Mouse (Mus musculus): ENCODE measurements around the gene Tom1l2.
A peak's percentile ranks its signal among the peaks of the same experiment; 100 is the strongest.

The Tom1l2 gene

DNA sequence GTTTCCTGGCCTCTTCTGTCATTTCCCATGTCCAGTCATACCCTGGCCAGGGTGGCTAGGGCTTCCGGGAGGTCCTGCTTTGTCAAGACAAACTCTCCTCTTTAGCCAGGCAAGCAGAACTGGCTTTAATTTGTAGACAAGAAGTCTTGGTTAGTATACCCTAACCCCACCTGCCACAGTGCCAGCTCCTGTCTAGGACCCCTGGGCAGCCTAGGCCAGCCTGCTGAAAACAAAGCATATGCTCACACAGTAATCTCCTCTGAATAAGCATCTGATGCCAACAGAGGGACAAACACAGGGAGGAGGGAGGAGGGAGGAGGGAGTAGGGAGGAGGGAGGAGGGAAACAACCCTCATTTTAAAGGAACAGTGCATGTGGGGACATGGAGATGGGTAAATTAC, 88.1 kb downstream of the Tom1l2 start:
- no peak for DNase-seq (ENCODE audit: low read depth, low spot score)

DNA sequence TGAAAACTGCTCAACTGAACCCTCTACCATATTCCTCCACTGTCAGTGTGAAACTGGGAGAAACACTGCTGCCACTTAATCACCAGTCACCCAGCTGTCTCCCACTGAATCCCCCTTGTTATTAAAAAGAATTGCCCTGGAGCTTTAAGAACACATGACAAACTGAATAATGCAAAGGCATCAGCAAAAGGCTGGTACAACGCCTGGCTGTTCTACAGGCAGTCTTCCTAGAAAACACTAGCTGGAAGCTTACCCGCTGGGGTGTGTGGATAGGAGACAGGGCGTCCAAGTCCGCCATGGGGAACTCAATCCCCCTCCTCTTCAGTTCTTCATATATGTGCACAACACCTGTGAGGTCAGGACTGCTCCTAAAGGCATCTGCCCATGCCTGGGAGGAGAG, 90.3 kb downstream of the Tom1l2 start:
- DNase-seq (ENCODE audit: low read depth, low spot score) = no peak

DNA sequence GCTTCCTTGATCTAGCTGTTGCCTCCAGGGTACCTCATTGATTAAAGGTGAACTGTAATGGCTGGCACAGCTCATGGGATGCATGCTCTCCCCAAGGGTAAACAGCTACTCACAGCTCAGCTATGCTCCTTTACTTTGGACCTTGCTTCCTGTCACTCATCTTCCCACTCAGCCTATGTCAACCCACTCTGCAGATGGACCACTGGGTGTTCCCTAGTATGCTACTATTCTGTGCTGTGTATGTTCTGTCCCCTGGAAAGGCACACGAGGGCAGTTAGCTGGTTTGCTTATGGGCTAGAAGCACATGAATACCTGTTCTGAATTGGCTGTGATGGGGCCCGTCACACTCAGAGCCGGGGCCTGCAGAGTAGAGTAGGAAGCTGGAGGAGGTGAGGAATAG, 92.0 kb downstream of the Tom1l2 start:
- no peak for DNase-seq (ENCODE audit: low read depth, low spot score)

DNA sequence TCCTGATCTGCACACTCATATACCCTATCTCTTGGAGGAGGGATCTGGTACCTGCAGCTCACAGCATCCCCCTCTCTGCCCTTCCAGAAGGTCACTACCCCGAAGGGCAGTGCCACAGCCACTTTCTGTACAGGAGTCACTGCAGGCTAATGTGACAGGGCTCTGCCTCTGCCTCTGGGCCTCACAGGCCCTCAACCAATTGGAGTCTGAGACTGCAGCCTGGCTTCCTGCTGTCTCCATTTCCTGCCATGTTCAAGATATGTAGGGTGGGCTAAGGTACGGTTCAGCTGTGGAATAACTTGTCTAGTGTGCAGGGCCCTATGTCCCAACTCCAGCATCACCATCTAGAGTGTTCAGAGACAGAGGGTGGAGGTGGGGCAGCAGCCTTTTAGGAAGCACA, 95.0 kb downstream of the Tom1l2 start:
- no peak for DNase-seq (ENCODE audit: low read depth, low spot score)

DNA sequence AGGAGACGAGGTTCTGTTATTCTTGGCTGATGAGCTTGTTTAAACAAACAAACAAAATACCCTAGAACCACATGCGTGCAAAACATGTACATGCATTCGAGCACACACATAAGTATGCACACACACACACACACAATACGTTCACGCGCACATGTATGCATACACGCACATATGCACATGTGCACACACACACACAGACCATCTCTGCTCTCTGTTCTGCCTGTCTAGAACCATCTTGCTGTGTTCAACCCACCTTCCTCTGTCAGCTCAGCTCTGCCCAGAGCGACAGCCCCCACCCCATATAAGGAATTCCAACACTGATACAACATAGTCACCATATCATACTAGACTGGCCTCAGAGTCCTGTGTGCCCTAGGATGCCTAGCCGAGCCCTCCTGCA, 96.0 kb downstream of the Tom1l2 start:
- DNase-seq (ENCODE audit: low read depth, low spot score) = no peak

DNA sequence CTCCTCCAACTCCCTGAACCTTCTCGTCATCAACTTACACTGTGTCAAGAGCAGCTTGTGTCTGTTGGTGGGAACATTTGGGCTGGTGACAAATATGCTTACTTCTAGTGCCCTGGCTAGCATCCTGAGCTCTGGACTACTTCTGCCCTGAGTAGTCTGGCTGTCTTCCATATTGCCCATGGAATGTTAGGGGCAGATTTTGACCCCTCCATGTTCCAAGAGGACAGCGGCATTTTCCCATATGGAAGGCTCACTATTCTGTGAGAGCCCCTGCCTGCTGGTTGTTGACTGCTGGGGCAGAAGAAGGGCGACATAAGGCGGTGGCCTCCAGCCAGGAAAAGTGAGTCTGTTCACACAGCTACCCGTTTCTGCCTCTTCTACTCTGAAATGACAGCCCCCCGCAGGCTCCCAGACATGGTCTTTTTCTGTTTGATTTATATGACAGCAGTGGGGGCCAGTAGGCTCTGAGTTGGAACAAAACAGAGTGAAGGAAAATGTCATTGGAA, 96.5 kb downstream of the Tom1l2 start:
- no peak for DNase-seq (ENCODE audit: low read depth, low spot score)

DNA sequence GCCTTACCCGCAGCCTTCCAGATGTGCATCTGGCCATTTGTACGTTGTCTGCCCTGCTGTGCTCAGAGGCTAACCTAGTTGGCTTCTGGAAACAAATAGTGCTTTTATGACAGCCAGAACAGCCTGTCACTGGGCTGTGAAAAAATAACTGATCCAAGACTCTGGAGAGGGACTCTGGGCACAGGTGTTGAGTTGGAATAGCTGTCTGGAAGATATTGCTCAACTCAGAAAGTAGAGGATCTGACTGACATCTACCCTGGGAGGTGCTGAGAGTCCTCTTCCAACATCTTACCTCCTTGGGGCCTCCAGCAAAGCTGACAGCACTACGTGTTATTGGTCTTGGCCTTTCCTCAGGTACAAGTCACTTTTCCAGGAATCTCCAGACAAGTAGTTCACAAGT, 97.1 kb downstream of the Tom1l2 start:
- no peak for DNase-seq (ENCODE audit: low read depth, low spot score)

DNA sequence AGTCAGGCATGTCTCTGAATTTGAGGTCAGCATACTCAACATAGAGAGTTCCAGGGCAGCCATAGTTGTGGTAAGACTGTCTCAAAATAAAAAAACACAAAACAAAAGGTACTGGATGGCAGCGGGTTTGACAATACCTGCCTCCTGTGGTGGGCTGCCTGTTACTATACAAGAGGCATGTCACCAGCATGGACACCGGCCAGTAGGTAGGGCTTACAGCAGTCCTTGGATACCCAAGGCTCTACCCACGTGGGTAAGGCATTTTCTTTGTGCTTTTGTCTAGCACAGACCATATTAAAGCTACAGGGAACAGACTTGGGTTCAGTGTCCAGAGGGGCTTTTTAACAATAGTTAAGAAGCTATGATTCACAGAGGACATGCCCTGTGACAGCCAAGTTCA, 97.5 kb downstream of the Tom1l2 start:
- no peak for DNase-seq (ENCODE audit: low read depth, low spot score)

DNA sequence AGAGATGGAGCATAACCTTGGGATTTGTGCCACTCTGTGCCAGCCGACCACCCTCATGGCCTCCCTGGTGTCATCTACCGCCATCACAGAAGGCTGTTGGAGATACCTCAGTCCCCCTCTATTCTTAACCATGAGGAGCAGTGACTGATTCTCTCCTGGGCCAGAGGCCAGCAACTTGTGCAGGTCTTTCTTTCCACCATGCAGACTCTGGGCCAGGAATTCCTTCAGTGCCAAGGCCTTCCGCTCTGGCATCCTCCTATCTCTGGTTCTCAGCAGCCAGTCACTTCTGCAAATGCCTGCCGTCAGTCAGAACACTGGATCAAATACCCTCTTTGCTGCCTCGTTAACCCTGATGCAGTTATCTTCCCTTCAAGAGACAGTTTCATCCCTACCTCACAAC, 98.4 kb downstream of the Tom1l2 start:
- no peak for DNase-seq (ENCODE audit: low read depth, low spot score)

DNA sequence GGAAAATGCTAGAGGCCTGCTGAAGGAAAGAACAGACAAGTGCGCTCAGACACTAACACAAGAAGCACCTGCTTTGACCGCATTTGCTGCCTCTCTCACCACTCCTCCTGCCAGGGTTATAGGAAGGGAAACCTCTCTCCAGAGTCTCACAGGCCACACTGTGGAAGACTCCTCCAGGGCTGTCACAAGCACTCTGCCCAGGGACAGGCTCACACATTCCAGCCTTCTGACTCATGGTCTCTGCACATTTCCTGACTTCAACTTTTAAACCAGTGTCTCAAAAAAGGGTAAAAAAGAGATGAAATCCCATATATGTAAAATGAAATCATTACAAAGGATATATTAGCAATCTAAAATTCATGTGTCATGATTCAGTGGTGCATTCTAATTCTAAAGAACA, 99.2 kb downstream of the Tom1l2 start:
- DNase-seq (ENCODE audit: low read depth, low spot score) = no peak

DNA sequence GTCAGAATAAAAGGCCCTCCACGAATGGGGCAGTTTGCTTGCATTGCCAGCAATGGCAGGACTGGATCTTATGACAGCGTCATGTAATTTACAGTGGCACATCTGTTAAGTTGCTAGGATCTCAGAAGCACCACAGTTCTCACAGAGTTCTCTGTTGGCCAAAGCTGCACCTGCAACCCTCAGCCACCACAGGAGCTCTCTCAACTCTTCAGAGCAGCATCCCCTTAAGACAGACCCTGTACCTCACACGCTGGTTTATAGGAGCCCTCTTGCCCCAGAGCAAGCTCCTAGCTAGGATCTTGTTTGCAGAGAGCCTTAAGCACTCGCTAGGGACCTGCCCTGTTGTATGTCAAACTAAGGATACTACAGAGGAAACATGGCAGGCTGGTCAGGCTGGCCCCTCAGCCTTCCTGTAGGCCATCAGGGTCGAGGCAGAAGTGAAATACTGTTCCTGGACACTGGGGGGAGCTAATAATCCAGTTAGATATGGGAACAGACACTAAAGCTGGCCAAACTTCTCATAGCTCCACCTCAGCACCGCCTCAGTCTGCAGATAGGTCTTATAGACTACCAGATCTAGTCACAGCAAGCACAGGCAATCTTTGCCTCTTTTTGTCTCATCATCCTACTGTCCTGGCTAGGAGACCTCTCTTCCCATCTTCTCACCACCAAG, 101.6 kb downstream of the Tom1l2 start:
- DNase-seq (ENCODE audit: low read depth, low spot score) = peak; percentile 44

DNA sequence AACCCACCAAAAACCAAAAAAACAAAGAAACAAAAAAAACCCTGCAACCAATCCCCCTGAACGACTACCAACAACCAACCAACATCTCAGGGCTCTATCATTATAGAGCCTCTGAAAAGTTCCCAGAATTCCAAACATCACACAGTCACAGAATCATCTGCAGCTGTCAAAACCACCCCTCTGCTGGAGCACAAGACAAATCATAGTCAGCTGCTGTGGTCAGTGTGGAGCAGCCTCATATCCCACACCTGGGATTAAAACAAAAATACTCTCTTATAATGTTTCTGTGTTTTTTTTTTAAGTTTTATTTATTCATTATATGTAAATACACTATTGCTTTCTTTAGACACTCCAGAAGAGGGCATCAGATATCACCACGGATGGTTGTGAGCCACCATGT, 102.8 kb downstream of the Tom1l2 start:
- no peak for DNase-seq (ENCODE audit: low read depth, low spot score)

DNA sequence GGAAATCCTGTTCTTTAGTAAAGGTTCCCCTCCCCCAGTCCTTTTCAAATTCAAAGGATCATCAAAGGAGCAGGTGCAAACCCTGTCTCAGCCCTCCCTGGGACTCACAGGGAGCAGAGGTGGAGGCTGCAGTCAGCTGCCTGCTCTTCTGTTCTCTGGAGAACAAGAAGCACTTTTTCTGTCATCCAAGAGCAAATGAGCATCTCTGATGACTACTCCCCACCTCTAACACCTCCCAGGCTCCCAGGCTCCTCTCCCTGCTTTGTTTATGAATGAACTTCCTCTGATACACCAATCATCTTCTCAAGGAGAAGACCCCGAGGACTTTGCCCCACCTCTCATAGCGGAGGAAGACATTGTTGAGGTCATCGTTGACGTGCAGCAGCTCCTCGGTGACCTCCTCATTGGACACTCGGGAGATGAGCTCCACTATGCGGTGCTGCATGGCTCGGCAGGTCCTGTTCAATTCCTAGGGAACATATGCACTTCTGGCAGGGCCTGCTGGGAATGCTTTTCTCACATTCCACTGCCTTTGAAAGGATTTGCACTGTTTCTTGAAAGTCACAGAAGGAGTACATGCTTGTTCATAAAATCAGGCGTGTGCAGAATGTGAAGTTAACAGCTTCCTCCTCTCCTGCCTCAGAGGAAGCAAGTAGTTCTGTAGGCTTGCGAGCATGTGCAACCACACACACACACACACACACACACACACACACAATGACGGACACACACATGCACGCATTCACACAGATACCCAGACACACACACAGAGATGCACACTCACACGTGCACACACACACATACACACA, 103.9 kb downstream of the Tom1l2 start:
- peak; percentile 89 for DNase-seq (ENCODE audit: low read depth, low spot score)

DNA sequence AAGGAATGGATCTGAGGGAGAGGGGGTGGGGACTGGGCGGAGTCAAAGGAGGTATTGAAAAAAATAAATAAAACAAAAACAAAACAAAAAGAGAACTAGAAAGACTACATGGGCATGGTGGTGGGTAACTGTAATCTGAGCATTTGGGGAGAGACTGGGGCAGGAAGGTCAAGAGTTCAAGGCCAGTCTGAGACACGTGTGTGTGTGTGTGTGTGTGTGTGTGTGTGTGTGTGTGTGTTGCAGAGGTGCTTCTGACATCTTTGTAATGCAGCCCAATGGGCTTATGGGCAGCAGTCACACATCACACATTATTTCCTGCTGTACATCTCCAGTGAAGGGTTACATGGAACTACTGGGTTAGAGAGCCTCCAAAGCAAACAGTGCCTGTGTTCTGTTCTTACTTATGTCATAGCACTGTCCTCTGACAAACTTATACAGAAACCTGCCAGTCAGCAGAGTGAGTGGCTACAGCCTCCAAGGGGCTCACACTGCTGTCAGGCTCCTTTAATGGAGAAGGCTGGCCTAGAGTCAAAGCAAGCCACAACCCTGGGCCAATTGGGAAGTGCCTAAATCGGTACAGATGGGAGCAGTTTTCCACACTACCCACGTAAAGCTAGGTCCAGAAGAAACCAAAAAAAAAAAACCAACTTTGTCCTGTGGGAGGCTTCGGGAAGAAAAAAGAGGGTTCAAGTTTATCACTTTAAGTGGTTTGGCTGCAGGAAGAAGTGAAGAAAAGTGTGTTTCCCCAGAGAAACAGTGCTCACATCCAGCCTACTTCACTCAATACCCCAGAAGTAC, 104.8 kb downstream of the Tom1l2 start:
- no peak for DNase-seq (ENCODE audit: low read depth, low spot score)

DNA sequence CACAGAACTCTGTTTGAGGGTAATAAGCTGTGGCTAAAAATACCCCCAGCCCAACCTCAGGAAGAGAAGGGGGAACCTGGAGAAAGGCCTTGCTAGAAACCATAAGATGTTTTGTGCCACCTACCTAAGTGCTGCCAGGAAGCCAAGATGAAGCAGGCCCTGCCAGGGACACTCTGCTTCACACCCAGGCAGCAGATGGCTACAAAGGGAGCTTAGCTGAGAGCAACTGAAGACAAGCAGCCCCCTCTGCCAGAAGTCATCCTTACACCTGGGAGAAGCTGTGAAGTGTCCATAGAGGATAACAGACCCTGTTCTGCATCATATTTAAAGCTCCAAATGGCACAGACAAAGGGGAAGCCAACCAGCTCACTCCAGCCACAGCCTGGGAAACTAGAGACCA, 106.6 kb downstream of the Tom1l2 start:
- DNase-seq (ENCODE audit: low read depth, low spot score) = no peak

DNA sequence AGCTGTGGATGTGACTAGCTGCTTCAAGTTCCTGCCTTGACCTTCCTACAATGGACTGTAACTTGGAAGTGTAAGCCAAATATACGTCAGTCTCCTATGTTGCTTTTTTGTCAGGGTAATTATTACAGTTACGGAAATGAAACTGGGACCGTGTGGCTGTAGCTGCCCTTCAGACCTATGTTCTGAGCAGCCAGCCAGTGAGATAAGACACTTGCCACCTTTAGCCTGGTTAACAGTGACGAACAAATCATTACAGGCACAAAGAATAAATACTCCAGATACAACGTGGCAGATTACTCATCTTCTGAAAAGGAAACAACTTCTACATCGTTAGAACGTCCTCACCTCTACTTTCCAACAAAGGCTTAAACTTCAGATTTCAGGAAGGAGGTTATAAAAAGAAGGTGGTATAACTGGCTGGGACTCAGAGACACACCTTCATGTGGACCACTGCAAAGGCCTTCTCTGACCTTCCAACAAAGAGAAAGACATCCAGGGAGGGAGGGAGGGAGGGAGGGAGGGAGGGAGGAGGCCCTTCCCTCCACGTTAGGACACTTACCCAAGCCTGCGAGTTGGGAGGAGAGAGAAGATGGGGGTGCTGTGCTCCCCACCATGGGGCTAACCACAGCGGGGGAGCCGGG, 108.1 kb downstream of the Tom1l2 start:
- DNase-seq (ENCODE audit: low read depth, low spot score) = no peak

DNA sequence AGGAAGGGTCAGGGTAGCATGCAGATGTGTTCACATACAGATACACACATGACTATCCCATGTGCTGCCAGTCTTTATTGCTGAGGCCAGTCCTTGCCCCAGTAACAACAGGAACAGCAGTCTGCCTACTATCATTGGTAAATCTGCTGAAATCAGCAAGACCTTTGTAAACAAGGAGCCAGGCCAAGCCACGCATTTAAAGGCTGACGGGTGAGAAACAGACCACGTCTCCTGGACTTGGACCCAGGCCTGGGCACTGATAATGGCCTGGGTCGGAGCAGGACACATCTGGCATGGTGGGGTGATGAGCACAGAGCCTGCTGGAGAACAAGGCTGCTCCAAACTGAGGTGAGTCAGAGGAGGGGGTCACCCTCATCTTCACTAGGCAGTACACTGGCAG, 112.2 kb downstream of the Tom1l2 start:
- DNase-seq (ENCODE audit: low read depth, low spot score) = no peak

DNA sequence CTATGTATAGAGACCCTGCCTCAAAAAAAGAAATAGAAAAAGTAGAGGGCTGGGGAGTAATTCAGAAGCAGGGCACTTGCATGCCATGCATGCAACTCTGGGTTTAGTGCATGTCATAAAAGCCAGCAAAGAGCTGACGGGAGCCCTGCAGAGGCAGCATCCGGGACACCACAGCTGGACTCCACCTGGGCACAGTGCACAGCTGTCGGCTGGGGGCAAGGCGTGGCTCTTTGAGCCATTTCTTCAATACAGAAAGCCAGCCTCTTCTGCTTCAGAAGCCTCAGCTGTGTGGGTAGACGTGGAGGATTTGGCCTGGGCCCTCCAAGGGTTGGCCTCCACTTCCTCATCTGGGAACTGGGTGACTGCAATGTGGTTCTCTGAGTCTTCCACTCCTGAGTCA, 117.4 kb downstream of the Tom1l2 start:
- DNase-seq (ENCODE audit: low read depth, low spot score) = no peak

DNA sequence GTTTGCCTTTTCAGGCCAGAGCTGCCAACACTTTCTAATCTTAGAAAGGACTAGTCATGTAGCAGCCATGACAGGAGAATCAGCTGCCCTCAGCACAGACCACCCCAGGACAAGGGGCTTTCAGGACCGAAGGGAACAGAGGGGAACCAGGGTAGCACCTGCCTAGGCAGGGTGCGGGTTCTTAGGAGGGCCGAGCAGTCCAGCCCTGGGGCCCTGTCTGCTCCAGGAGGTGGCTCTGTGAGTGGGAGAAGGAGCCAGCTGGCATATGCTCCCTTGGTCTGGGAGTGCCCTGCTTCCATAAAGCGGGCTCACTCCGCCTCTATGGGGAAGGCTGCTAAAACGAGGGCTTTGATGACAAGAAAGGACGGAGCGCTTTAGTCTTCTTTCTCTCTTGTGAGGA, 119.5 kb downstream of the Tom1l2 start:
- DNase-seq (ENCODE audit: low read depth, low spot score) = no peak

DNA sequence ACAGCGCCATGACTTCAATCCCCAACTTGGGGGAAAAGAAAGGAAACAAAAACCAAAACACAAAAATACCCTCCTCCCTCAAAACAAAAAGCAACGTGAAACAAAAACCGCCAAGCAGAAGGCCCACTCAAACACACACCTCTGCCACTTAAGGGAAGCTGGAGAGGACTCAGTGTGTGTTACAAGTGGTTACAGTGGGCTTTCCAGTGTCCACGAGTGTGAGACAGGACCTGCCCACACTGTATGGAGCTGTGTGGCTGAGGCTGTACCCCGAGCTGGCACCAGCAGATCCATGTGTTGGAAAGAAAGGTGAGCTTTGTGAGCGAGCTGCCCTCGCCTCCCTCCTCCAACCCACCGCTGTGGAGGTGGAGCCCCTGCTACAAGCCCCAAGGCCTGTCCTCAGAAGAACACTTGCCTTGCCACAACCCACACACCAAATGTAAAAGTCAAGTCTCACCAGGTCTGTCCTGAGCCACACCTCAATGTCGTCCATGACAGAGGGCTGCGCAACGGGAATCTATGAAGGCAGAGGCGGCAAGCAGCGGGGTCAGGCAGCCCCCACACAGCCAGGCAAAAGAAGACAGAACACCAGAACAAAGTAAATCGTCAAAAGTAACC, 120.2 kb downstream of the Tom1l2 start:
- no peak for DNase-seq (ENCODE audit: low read depth, low spot score)

DNA sequence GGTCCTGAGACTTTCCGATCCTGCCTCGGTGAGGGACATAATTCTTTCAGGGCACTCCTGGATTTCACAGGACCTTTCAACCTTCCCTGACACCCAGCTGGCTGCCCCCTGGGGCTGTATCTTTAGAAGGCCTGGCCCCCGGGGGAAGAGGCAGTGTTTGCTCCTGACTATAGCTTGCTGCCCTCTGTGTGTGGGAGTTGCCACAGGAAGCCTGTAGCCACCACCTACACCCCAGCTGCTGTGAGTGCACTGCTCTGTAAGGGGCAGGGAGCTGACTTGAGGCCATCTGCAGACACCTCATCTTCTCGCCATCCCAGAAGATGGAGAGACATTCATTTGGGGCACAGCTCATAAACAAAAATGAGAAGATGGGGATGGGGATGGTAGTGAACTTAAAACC, 120.8 kb downstream of the Tom1l2 start:
- no peak for DNase-seq (ENCODE audit: low read depth, low spot score)

DNA sequence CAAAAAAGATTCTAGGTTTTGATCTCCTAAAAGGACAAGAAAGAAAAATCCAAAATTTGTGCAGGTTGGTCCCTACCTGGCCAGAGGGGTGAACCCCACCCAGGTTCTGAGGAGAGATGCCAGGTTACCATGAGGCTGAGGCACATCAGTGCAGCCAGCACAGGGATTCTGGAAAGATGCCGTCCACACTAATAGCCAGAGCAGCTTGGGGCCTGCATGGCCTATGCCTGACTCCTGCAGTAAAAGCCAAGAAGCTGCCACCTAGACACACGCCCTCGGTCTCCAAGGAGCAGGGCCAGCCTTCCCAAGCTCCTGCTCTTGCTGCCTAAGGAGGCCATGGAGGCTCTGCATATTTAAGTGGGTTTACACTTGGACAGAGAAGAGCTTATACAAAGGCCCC, 121.4 kb downstream of the Tom1l2 start:
- no peak for DNase-seq (ENCODE audit: low read depth, low spot score)
